Mouse (Mus musculus) brain, embryonic 14.5 days (tissue): ENCODE data around the gene Ost4. TPM values are rescaled to one million over a fixed set of nuclear protein-coding genes. Genes with fewer than 3 reads are reported as not detected.

Source experiments
- DNase-seq: peaks from one replicate; pipeline ENCODE4 v3.0.0-alpha.2; 2011; ENCODE audit warnings: low read depth
- CTCF ChIP-seq: fragments of 200-500 bp; IDR thresholded peaks from 2 replicates; pipeline ENCODE4 v1.5.1; 2012; ENCODE audit warnings: inconsistent platforms, mild to moderate bottlenecking, moderate library complexity, borderline replicate concordance; ENCODE audit not compliant: insufficient read depth, insufficient read length; ENCODE audit errors: extremely low read depth
- POLR2A ChIP-seq: fragments of 200-500 bp; IDR thresholded peaks from 2 replicates; pipeline ENCODE4 v1.6.1; 2012; ENCODE audit warnings: mild to moderate bottlenecking, inconsistent platforms, borderline replicate concordance; ENCODE audit not compliant: poor library complexity, insufficient read depth, insufficient read length, severe bottlenecking; ENCODE audit errors: extremely low read depth
- polyA plus RNA-seq: library from polyadenylated mRNA; depleted of rRNA; stranded (reverse); fragments of >200 nt; gene quantifications from 2 replicates; pipeline ENCODE4 v1.2.3, GENCODE M21; 2012

Ost4 gene
- polyA plus RNA-seq, 1 experiment = 162 TPM

GRCm38 (mm10) chr5:30914101-30914635, 6.6 kb upstream of the Ost4 start:
- TF ChIP-seq POLR2A (no peak), CTCF (no peak)
- no peak for DNase-seq

- DNase-seq = peak; percentile 85
- TF ChIP-seq CTCF (no peak), POLR2A (no peak)
Observed at GRCm38 (mm10) chr5:30913060-30913841, 5.7 kb upstream of the Ost4 start, which contains the start of gene Emilin1. TSS of gene Emilin1 (plus strand) at chr5:30913402.

- DNase-seq = peak; percentile 70
- no peak for TF ChIP-seq CTCF
- no peak for TF ChIP-seq POLR2A
Observed at GRCm38 (mm10) chr5:30912156-30912555, 4.6 kb upstream of the Ost4 start.

- no peak for TF ChIP-seq CTCF
- TF ChIP-seq POLR2A = no peak
- no peak for DNase-seq
Observed at GRCm38 (mm10) chr5:30910481-30910880, 2.9 kb upstream of the Ost4 start.

GRCm38 (mm10) chr5:30909863-30910262, 2.3 kb upstream of the Ost4 start:
- no peak for DNase-seq
- no peak for TF ChIP-seq POLR2A
- no peak for TF ChIP-seq CTCF

- no peak for DNase-seq
- no peak for TF ChIP-seq POLR2A
- no peak for TF ChIP-seq CTCF
Observed at GRCm38 (mm10) chr5:30909300-30909659, 1.7 kb upstream of the Ost4 start.

GRCm38 (mm10) chr5:30908426-30909299, 1.1 kb upstream of the Ost4 start:
- DNase-seq = no peak
- TF ChIP-seq POLR2A (no peak), CTCF (no peak)

- TF ChIP-seq CTCF = no peak
- TF ChIP-seq POLR2A = no peak
- no peak for DNase-seq
Observed at GRCm38 (mm10) chr5:30901860-30902259, 5.7 kb downstream of the Ost4 start.

- DNase-seq = no peak
- TF ChIP-seq CTCF (no peak), POLR2A (no peak)
Observed at GRCm38 (mm10) chr5:30890375-30890774, 17.2 kb downstream of the Ost4 start.

GRCm38 (mm10) chr5:30889088-30889754, 18.4 kb downstream of the Ost4 start:
- no peak for TF ChIP-seq POLR2A
- TF ChIP-seq CTCF = no peak
- no peak for DNase-seq

GRCm38 (mm10) chr5:30888337-30889087, 19.1 kb downstream of the Ost4 start, which contains the start of gene Agbl5:
TSS of gene Agbl5 (plus strand) at chr5:30888694.
- TF ChIP-seq POLR2A (peak; percentile 57; the same call in 1 of the 2 replicates), CTCF (no peak)

More at GRCm38 (mm10) chr5:30888337-30889087, 19.1 kb downstream of the Ost4 start, which contains the start of gene Agbl5:
- peak; percentile 99 for DNase-seq
